Mouse (Mus musculus): ENCODE results near the gene Ralgapb. TPM values are rescaled to one million over a fixed set of nuclear protein-coding genes. Genes with fewer than 3 reads are reported as not detected.

Gene Ralgapb
- polyA plus RNA-seq, 1 experiment from 2014 or later: 22.8 TPM

DNA sequence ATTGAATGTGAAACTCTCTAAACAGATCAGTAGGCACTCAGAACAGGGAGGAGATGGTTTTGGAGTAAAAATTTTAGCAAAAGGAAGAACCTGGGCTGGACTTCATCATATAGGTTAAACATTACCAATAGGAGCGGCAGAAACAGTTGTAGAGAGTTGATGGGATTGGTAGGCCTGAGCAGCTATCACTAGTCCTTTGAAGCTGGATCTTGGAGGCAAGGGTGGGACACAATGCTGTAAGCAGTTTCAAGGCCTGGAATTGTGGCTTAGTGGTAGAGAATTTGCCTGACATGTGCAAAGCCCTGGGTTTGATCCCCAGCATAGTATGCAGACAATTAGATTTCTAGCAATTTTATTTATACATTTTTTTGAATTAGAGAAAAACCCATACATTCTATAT is 9.0 kb downstream of the Ralgapb start:
- DNase-seq (ENCODE audit: low spot score): no peak
- Histone ChIP-seq H3K27me3 (replicated peaks; ENCODE audit: control insufficient read depth, insufficient read depth, low read length) (no peaks in the 10 kb centered on the region), H3K4me2 (ENCODE audit: low read length) (no peak overlapping the region), H3K9ac (ENCODE audit: low read length) (no peak overlapping the region), H3K9me3 (replicated peaks; ENCODE audit: control insufficient read depth, low read length) (no peaks in the 10 kb centered on the region), H3K4me3 (ENCODE audit: low read depth, low read length) (no peak overlapping the region), H3K27ac (ENCODE audit: low read depth, low read length) (no peak overlapping the region), H3K36me3 (ENCODE audit: control insufficient read depth, insufficient read depth, low read length) (peaks cover 18% of the 10 kb centered on the region; the same call in 1 of the 2 replicates), H3K4me1 (ENCODE audit: control insufficient read depth, insufficient read depth, low read length) (no peaks in the 10 kb centered on the region)
- no peak for ATAC-seq
- 81% methylated on average over 1 of the region's 1 CpGs for WGBS

DNA sequence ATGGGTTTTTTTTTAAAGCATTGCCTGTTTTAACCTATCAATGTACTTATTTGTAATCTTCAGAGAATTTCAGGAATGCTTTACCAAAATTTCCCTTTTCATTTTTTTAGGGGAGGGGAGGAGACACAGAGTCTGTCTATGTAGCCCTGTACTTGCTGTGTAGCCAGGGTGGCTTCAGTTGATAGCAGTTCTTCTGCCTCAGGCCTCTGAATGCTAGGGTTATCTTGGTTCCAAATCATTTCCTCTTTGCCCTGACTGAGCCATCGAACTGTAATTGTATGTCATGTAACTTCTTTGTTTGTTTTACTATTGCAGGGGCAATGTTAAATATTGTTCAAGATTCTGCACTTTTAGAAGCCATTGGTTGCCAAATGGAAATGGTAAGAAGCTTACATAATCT is 36.2 kb downstream of the Ralgapb start:
- Histone ChIP-seq H3K9me3 (replicated peaks; ENCODE audit: control insufficient read depth, low read length) (no peaks in the 10 kb centered on the region), H3K27me3 (replicated peaks; ENCODE audit: control insufficient read depth, insufficient read depth, low read length) (no peaks in the 10 kb centered on the region), H3K4me2 (ENCODE audit: low read length) (no peak overlapping the region), H3K9ac (ENCODE audit: low read length) (no peak overlapping the region), H3K27ac (ENCODE audit: low read depth, low read length) (no peak overlapping the region), H3K4me1 (ENCODE audit: control insufficient read depth, insufficient read depth, low read length) (no peaks in the 10 kb centered on the region), H3K4me3 (ENCODE audit: low read depth, low read length) (no peak overlapping the region), H3K36me3 (ENCODE audit: control insufficient read depth, insufficient read depth, low read length) (peaks cover 59% of the 10 kb centered on the region)
- 97% methylated on average over 1 of the region's 1 CpGs for WGBS
- ATAC-seq (no peak), DNase-seq (ENCODE audit: low spot score) (no peak)

- Histone ChIP-seq H3K27ac (ENCODE audit: low read depth, low read length) (no peak overlapping the region), H3K9me3 (replicated peaks; ENCODE audit: control insufficient read depth, low read length) (no peaks in the 10 kb centered on the region), H3K27me3 (replicated peaks; ENCODE audit: control insufficient read depth, insufficient read depth, low read length) (no peaks in the 10 kb centered on the region), H3K4me3 (ENCODE audit: low read depth, low read length) (no peak overlapping the region), H3K4me2 (ENCODE audit: low read length) (no peak overlapping the region), H3K9ac (ENCODE audit: low read length) (no peak overlapping the region), H3K36me3 (ENCODE audit: control insufficient read depth, insufficient read depth, low read length) (peaks cover 64% of the 10 kb centered on the region), H3K4me1 (ENCODE audit: control insufficient read depth, insufficient read depth, low read length) (no peaks in the 10 kb centered on the region)
- peak; percentile 2 for DNase-seq (ENCODE audit: low spot score)
- ATAC-seq: no peak
- 58% methylated on average over 7 of the region's 7 CpGs for WGBS
Observed at GRCm38 (mm10) chr2:158449845-158450244, 40.2 kb downstream of the Ralgapb start.

DNA sequence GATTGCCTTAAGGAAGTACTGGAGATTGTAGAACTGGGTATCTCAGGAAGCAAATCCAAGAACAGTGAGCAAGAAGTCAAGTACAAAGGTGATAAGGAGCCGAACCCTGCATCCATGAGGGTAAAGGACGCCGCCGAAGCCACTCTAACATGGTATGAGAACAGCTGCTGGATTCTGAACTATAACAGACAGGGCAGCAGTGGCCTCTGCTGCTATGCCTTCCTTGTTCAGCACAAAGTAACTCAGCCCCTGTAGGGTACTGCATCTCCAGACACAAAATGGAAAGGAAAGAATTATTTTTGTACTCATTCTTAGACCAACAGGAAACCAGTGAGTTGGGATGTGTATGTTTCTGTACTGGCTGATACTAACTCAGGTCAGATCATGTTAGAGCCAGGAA is 46.8 kb downstream of the Ralgapb start:
- H3K9me3 ChIP-seq (replicated peaks; ENCODE audit: control insufficient read depth, low read length): no peaks in the 10 kb centered on the region
- H3K27ac ChIP-seq (ENCODE audit: low read depth, low read length): no peak overlapping the region
- H3K27me3 ChIP-seq (replicated peaks; ENCODE audit: control insufficient read depth, insufficient read depth, low read length): no peaks in the 10 kb centered on the region
- H3K4me1 ChIP-seq (ENCODE audit: control insufficient read depth, insufficient read depth, low read length): no peaks in the 10 kb centered on the region
- no peak overlapping the region for H3K4me3 ChIP-seq (ENCODE audit: low read depth, low read length)
- ATAC-seq: no peak
- H3K9ac ChIP-seq (ENCODE audit: low read length): no peak overlapping the region
- peaks cover 73% of the 10 kb centered on the region for H3K36me3 ChIP-seq (ENCODE audit: control insufficient read depth, insufficient read depth, low read length)
- DNase-seq (ENCODE audit: low spot score): no peak
- WGBS: 94% methylated on average over 4 of the region's 4 CpGs
- H3K4me2 ChIP-seq (ENCODE audit: low read length): no peak overlapping the region

DNA sequence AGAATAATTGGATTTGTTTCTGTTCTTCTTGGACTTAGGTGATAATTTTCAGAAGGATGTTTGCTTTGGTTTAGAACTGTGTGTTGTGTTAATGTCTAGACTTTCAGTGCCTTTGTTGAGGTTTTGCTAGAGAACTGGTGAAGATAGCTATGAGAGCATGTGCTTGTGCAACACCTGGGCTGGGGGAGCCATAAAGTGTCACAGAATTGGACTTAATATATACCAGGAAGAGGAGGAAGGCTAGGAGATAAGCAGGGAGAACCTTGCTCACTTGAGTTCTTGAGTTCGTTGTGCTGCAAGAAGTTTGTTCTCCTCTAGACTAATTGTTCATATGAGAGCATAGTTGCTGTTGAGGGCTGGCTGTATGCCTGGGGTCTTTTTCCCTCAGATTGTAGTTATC is 48.0 kb downstream of the Ralgapb start:
- Histone ChIP-seq H3K4me2 (ENCODE audit: low read length) (no peak overlapping the region), H3K4me1 (ENCODE audit: control insufficient read depth, insufficient read depth, low read length) (no peaks in the 10 kb centered on the region), H3K9me3 (replicated peaks; ENCODE audit: control insufficient read depth, low read length) (no peaks in the 10 kb centered on the region), H3K9ac (ENCODE audit: low read length) (no peak overlapping the region), H3K4me3 (ENCODE audit: low read depth, low read length) (no peak overlapping the region), H3K36me3 (ENCODE audit: control insufficient read depth, insufficient read depth, low read length) (peaks cover 77% of the 10 kb centered on the region), H3K27me3 (replicated peaks; ENCODE audit: control insufficient read depth, insufficient read depth, low read length) (no peaks in the 10 kb centered on the region), H3K27ac (ENCODE audit: low read depth, low read length) (no peak overlapping the region)
- DNase-seq (ENCODE audit: low spot score) (no peak), ATAC-seq (no peak)
- 74% methylated on average over 1 of the region's 1 CpGs for WGBS

GRCm38 (mm10) chr2:158462450-158462849 is 52.8 kb downstream of the Ralgapb start:
- WGBS: 88% methylated on average over 1 of the region's 1 CpGs
- no peak overlapping the region for H3K27ac ChIP-seq (ENCODE audit: low read depth, low read length)
- ATAC-seq: no peak
- H3K4me1 ChIP-seq (ENCODE audit: control insufficient read depth, insufficient read depth, low read length): no peaks in the 10 kb centered on the region
- no peak overlapping the region for H3K9ac ChIP-seq (ENCODE audit: low read length)
- H3K36me3 ChIP-seq (ENCODE audit: control insufficient read depth, insufficient read depth, low read length): peaks cover 82% of the 10 kb centered on the region
- no peak for DNase-seq (ENCODE audit: low spot score)
- no peak overlapping the region for H3K4me2 ChIP-seq (ENCODE audit: low read length)
- H3K9me3 ChIP-seq (replicated peaks; ENCODE audit: control insufficient read depth, low read length): no peaks in the 10 kb centered on the region
- no peaks in the 10 kb centered on the region for H3K27me3 ChIP-seq (replicated peaks; ENCODE audit: control insufficient read depth, insufficient read depth, low read length)
- H3K4me3 ChIP-seq (ENCODE audit: low read depth, low read length): no peak overlapping the region

- H3K4me3 ChIP-seq (ENCODE audit: low read depth, low read length): no peak overlapping the region
- no peaks in the 10 kb centered on the region for H3K9me3 ChIP-seq (replicated peaks; ENCODE audit: control insufficient read depth, low read length)
- no peak overlapping the region for H3K27ac ChIP-seq (ENCODE audit: low read depth, low read length)
- no peak overlapping the region for H3K9ac ChIP-seq (ENCODE audit: low read length)
- ATAC-seq: no peak
- H3K27me3 ChIP-seq (replicated peaks; ENCODE audit: control insufficient read depth, insufficient read depth, low read length): no peaks in the 10 kb centered on the region
- H3K36me3 ChIP-seq (ENCODE audit: control insufficient read depth, insufficient read depth, low read length): peaks cover 64% of the 10 kb centered on the region
- DNase-seq (ENCODE audit: low spot score): no peak
- no peaks in the 10 kb centered on the region for H3K4me1 ChIP-seq (ENCODE audit: control insufficient read depth, insufficient read depth, low read length)
- no peak overlapping the region for H3K4me2 ChIP-seq (ENCODE audit: low read length)
- 83% methylated on average over 1 of the region's 1 CpGs for WGBS
Observed at GRCm38 (mm10) chr2:158474159-158474558, 64.5 kb downstream of the Ralgapb start.

DNA sequence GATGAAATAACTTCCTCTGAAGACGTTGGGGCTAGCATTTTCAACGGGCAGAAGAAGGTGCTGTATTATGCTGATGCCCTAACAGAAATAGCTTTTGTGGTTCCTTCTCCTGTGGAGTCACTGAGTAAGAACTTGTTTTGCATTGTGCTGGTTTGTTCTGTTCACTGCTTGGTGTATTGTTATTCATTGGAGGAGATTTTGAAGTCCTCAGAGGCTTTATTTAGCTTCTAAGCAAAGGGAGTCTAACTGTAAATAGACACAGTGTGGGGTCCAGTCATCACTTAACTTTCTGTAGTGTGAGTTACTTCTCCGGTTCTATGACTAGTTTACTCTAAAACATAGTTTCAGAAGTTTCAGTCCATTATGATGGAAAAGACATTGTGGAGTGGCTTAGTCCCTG is 68.0 kb downstream of the Ralgapb start:
- H3K4me2 ChIP-seq (ENCODE audit: low read length): no peak overlapping the region
- WGBS: 82% methylated on average over 3 of the region's 3 CpGs
- no peaks in the 10 kb centered on the region for H3K9me3 ChIP-seq (replicated peaks; ENCODE audit: control insufficient read depth, low read length)
- peaks cover 75% of the 10 kb centered on the region for H3K36me3 ChIP-seq (ENCODE audit: control insufficient read depth, insufficient read depth, low read length)
- ATAC-seq (no peak), DNase-seq (ENCODE audit: low spot score) (no peak)
- H3K27ac ChIP-seq (ENCODE audit: low read depth, low read length): no peak overlapping the region
- no peaks in the 10 kb centered on the region for H3K4me1 ChIP-seq (ENCODE audit: control insufficient read depth, insufficient read depth, low read length)
- no peaks in the 10 kb centered on the region for H3K27me3 ChIP-seq (replicated peaks; ENCODE audit: control insufficient read depth, insufficient read depth, low read length)
- no peak overlapping the region for H3K4me3 ChIP-seq (ENCODE audit: low read depth, low read length)
- no peak overlapping the region for H3K9ac ChIP-seq (ENCODE audit: low read length)

DNA sequence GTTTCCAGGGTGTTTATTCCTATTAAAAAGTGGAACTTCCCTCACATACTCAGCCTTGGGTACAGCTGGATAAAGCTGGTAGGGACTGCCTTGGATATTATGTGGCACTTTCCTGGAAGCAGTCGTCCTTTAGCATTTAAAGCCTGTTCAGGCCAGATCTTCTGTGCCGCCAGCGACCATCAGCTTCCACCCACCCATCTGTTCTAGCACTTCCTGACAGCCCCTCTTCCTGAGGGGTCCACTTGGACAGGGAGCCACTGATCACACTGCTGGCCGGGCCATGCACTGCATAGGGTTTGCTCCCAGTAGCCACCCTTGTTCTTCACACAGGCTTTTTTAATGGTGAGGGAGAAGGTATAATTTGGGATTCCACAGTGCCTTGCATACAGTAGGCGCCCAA is 88.8 kb downstream of the Ralgapb start:
- no peaks in the 10 kb centered on the region for H3K9me3 ChIP-seq (replicated peaks; ENCODE audit: control insufficient read depth, low read length)
- no peak overlapping the region for H3K4me3 ChIP-seq (ENCODE audit: low read depth, low read length)
- H3K27ac ChIP-seq (ENCODE audit: low read depth, low read length): no peak overlapping the region
- ATAC-seq: no peak
- no peaks in the 10 kb centered on the region for H3K4me1 ChIP-seq (ENCODE audit: control insufficient read depth, insufficient read depth, low read length)
- no peak for DNase-seq (ENCODE audit: low spot score)
- no peaks in the 10 kb centered on the region for H3K27me3 ChIP-seq (replicated peaks; ENCODE audit: control insufficient read depth, insufficient read depth, low read length)
- peaks cover 57% of the 10 kb centered on the region for H3K36me3 ChIP-seq (ENCODE audit: control insufficient read depth, insufficient read depth, low read length)
- H3K9ac ChIP-seq (ENCODE audit: low read length): no peak overlapping the region
- 91% methylated on average over 5 of the region's 5 CpGs for WGBS
- no peak overlapping the region for H3K4me2 ChIP-seq (ENCODE audit: low read length)

Data from forebrain, embryonic 14.5 days (tissue).